Mouse (Mus musculus) liver (tissue): ENCODE data around the gene Gdf11.

Experiments used
- DNase-seq: peaks from one replicate; pipeline ENCODE4 v3.0.0-alpha.2; 2020; ENCODE audit warnings: mixed read lengths

Gene Gdf11

DNA sequence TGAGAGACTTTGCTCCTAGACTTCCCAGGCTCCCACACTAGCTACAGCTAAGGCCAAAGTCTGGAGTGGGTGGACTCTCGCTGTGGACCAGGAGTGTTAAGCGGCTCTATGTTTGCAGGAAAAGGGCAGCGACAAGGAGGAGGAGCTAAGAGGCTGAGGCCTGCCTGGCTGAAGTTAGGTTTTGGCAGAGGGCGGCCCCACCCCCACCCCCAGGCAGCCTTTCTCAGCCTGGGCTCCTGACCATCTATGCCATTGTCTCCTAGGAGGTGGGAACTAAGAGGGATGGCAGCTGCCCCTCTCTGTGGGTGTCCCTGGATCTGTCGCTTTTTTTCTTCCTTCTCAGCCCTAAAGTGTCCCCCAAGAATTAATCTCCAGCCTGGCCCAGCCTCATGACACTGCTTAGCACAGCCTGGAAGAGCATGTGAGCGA is 27.7 kb upstream of the Gdf11 start:
- DNase-seq: peak; percentile 45

- DNase-seq: no peak
These were observed 26.7 kb upstream of the Gdf11 start for GRCm38 (mm10) chr10:128918246-128918645.

- DNase-seq: no peak
These were observed 25.9 kb upstream of the Gdf11 start for GRCm38 (mm10) chr10:128917400-128917799.

- no peak for DNase-seq
These were observed 25.1 kb upstream of the Gdf11 start for GRCm38 (mm10) chr10:128916665-128917064.

DNA sequence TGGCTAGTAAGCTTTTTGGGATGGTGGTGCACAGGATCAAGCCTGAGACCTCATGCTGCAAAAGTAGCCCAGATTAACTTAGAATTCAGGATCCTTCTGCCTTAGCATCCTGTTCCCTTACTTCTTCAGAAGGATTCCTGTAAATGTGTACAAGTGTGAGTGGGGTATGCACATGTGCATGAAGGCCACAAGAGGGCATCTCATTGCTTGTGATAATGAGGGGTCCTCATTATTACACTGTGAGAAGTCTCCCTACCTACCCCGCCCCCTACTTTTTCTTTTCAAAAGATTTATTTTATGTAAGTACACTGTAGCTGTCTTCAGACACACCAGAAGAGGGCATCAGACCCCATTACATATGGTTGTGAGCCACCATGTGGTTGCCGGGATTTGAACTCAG is 24.0 kb upstream of the Gdf11 start:
- DNase-seq: no peak

GRCm38 (mm10) chr10:128913696-128914095 is 22.2 kb upstream of the Gdf11 start:
- no peak for DNase-seq

GRCm38 (mm10) chr10:128913219-128913618 is 21.7 kb upstream of the Gdf11 start:
- peak; percentile 84 for DNase-seq

DNA sequence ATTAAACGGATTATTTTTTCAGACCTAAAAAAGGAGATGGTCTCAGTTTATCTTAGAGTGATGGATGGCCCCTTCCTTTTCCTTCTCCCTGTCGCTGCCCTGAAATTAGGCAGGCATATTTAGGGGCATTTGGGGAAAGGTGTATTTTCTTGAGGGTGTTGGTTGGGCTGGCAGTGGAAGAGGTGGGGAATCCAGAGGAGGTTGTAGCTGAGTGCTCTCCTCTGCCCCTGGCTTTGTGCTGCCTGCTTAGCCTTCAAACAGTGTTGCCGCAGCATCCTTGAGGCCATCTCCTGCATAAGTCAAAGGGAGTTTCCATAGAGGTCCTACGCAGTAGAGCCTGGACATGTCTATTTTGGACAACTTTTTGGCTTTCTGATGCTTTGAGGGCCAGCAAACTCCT is 21.3 kb upstream of the Gdf11 start:
- no peak for DNase-seq

- no peak for DNase-seq
These were observed 20.8 kb upstream of the Gdf11 start for GRCm38 (mm10) chr10:128912268-128912667.

DNA sequence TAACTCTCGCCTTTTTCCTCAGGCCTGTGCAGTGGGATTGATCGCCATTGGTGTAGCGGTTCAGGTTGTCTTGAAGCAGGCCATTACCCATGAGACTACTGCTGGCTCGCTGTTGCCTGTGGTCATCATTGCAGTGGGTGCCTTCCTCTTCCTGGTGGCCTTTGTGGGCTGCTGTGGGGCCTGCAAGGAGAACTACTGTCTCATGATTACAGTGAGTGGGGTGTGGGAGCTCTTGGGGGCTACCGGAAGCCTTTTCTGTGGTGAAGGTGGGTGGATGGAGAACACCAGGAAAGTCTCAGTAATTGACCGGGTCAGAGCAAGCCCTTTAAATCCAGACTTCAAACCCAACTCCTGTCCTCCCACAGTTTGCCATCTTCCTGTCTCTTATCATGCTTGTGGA is 19.9 kb upstream of the Gdf11 start:
- DNase-seq: no peak

DNA sequence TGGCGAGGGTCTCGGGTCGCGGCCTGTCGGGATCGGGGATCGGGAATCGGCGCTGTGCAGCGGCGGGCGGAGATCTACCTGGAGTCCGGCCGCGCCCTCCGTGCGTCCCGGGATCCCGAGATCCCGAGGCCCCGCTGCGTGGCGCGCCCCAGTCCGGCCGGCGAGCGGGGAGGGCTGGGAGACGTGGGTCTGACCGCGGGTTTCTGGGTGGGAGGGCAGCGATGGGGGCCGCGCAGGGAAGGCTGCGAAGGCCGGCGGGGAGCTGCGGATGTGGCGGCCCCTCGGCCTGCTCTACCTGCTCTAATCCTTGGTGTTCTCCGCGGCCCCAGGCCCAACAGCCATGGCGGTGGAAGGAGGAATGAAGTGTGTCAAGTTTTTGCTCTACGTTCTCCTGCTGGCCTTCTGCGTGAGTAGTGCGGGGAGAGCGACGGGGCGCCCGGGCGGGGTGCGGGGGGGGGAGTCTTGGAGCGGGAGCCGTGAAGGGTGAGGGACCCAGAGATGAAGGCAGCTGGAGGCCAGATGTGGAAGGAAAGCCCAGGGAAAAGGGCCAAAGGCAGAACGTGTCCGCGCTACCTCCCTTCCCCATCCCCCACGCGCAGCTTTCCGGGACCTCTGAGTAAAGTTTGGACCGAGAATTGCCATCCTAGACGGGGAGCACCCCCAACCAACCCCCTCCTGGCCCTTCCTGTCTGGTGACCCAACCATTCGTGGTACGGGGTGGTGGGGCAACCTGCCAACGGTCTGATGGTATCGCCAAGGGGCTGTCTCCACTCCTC is 18.7 kb upstream of the Gdf11 start:
- peak; percentile 34 for DNase-seq

- peak; percentile 75 for DNase-seq
These were observed 18.1 kb upstream of the Gdf11 start for GRCm38 (mm10) chr10:128909567-128910028.

GRCm38 (mm10) chr10:128908778-128909448 is 17.4 kb upstream of the Gdf11 start:
- no peak for DNase-seq

GRCm38 (mm10) chr10:128904812-128905211 is 13.3 kb upstream of the Gdf11 start:
- DNase-seq: no peak

DNA sequence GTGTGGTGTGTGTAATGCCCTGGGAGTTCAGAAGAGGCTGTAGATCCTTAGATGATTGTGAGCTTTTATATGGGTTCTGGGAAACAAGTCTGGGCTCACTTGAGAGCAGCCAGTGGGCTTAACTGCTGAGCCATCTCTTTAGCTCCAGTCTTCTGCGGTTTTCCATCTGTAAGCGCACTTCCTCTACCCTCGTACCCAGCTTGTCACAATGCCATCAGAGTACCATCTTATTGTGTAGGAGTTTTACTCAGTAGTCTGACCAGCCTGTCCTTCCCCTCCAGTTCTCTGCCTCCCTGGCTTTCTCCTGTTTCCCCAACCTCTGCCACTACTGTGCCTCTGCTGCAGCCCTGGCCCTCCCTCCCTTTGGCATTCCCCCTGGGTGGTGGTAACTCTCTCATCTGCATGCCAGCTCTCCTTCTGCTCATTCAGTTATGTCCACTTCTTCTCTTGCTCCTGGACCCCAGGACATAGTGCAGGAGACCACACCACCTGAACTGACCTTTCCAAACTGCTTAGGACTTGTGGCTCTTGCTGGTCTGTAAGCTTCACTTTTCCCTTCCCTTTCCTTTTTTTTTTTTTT is 11.0 kb upstream of the Gdf11 start:
- no peak for DNase-seq

- DNase-seq: no peak
These were observed 9.9 kb upstream of the Gdf11 start for GRCm38 (mm10) chr10:128901409-128901808.

- DNase-seq: no peak
These were observed 9.2 kb upstream of the Gdf11 start, which contains the start of gene Cd63 for GRCm38 (mm10) chr10:128900698-128901097. TSS of gene Cd63 (plus strand) at chr10:128900989.

DNA sequence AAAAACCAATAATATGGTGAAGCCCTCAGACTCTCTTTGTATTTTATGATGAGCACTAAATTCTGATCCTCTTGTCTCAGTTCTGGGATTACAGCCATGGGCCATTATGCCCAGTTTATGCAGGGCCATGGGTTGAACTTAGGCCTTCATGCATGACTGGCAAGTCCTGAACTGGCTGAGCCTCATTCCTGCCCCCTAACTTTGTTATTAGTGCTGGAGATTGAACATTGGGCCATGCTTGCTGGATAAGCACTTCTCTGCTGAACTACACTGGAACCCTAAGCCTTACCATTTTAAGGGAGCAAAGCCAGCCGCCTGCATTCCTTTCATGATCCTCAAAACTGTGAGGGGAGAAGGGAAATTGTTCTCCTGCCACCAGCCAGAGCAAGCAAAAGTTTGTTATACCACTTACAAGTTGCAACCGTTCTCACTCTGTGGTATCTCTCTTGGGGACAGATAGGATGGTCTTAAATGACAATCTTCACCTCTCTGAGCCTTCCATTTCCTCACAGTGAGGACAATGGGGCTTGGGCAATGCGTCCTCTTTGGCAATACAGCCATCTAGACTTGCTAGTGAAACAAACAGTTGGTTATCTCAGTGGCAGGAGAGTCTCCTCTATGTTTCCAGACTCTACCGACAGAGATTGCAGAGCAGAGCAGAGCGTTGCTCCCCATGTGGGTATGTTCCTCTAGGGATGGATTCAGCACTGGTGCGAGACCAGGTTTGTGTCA is 8.4 kb upstream of the Gdf11 start:
- no peak for DNase-seq

DNA sequence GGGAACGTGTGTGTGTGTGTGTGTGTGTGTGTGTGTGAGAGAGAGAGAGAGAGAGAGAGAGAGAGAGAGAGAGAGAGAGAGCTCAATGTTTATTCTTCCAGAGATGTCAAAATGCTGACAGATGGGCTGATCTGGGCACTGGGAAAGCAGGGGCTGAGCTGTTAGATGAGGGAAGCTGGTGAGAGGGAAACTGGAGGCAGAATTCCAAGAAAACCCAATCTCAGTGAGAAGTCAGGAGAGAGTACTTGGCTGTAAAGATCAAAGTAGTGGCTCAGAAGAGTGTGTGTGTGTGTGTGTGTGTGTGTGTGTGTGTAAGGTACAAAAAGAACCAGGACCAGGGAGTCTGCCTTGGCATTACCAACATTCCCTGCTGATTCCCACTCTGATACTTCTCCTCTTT is 6.0 kb upstream of the Gdf11 start:
- no peak for DNase-seq

DNA sequence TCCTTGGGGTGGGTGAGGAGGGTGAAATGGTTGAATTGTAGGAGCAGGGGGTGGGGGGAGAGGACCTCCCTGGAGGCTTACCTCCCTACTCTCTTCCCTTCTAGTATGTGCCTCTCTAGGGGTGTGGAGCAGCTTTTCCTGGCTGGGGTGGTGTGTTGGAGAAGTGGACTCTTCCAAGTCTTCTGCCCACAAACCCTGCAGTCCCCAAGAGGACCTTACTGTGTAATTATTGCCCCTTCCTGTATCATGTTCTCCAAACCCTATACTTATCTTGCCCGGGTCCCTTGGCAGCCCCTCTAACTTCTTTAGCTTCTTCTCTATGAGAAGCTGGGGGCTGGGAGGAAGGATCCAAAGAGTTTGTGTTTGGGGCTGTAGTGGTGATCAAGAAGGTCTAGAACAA is 5.3 kb upstream of the Gdf11 start:
- no peak for DNase-seq

DNA sequence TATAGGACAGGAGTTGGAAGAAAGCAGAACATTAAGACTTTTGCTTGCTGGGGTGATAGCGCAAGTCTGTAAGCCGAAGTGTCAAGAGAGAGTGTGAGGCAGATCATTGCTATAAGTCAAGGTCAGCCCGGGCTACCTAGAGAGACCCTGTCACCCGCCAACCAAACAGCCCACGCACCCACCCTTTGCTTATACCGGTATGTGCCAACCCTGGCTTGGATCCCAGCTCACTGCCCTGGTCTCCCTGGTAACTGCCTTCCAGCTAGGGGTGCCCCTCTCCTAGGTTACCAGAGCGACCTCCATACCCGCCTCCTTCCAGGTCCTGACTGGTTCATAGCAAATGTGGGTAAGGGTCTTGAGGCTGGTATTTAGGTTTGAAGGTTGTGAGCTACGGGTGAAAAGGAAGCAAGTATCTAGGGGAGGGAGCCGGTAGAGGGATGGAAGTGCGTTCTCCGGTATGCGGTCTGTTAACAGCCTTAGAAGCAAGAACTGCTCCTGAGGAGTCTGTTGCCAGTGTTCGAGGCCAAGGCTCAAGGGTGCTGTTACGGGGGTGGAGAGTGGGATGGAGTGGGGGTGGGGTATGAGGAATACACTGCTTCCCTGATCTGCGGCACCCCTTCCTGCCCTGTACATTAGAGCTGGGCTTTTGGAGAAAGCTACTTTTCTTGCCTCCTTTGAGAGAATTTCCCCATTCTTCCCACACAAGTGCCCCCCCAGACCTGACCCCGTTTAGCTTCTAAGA is 4.6 kb upstream of the Gdf11 start:
- no peak for DNase-seq

- peak; percentile 61 for DNase-seq
These were observed 3.9 kb upstream of the Gdf11 start for GRCm38 (mm10) chr10:128895437-128895836.
